Mouse (Mus musculus): ENCODE data around the gene Rap1gap.
A peak's percentile ranks its signal among the peaks of the same experiment; 100 is the strongest.

The Rap1gap gene

GRCm38 (mm10) chr4:137664433-137664979 lies at the start of gene Rap1gap:
Rap1gap (plus strand) TSS chr4:137664726.
- DNase-seq (ENCODE audit: low read depth, low spot score) = peak; percentile 21

- DNase-seq (ENCODE audit: low read depth, low spot score) = no peak
Observed at GRCm38 (mm10) chr4:137622847-137623246, 41.7 kb upstream of the Rap1gap start.

DNA sequence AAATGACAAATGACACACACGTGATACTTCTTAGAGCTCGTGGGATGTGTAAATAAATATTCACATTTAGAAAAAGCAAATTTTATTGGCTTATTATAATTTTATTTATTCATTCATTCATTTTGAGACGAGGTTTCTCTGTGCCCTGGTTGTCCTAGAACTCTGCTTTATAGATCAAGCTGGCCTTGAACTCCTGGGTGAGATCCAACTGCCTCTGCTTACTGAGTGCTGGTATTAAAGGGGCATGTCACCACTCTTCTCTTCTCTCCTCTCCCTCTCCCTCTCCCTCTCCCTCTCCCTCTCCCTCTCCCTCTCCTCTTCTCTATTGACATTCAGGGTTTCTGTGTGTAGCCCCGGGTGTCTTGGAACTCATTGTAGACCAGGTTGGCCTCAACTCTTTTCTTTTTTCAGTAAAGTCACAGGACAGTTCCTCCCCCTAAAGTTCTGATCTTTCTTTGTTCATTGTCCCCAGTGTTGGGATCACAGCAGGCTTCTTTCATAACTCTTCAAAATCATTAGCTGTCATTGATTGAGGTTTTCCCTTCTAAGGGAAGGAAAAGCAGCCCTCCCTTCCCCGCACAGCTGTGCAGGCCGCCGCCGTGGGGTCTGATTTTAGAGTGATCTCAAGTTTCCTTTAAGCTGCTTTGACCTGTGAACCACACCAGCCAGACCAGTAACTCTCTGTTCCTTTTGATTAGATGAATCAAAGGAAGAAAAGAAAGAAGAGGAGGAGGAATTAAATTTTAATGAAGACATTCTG lies 36.9 kb upstream of the Rap1gap start:
- peak; percentile 9 for DNase-seq (ENCODE audit: low read depth, low spot score)

- DNase-seq (ENCODE audit: low read depth, low spot score) = no peak
Observed at GRCm38 (mm10) chr4:137628400-137628799, 36.1 kb upstream of the Rap1gap start.

GRCm38 (mm10) chr4:137629354-137629753 lies 35.2 kb upstream of the Rap1gap start:
- DNase-seq (ENCODE audit: low read depth, low spot score) = no peak

GRCm38 (mm10) chr4:137630153-137630552 lies 34.4 kb upstream of the Rap1gap start:
- no peak for DNase-seq (ENCODE audit: low read depth, low spot score)

DNA sequence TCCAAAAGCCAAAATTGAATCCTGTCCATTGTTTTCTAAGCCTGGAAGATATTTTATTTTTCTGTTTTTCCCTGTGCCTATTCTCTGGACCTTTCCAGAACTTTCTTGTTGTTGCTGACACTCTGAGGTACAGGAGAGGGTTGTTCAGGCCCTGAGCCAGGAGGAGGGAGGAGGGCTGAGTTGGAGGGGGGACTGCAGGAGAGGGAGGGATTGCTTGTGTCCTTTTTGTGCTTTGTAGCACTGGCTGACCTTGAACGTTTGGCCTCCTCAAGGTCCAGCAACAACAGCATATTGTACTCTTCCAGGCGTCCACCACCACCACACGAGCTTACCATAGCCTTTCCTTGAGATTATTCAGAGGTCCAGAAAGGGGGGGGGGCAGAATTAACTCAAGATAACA lies 32.9 kb upstream of the Rap1gap start:
- no peak for DNase-seq (ENCODE audit: low read depth, low spot score)

GRCm38 (mm10) chr4:137633394-137633793 lies 31.1 kb upstream of the Rap1gap start:
- no peak for DNase-seq (ENCODE audit: low read depth, low spot score)

DNA sequence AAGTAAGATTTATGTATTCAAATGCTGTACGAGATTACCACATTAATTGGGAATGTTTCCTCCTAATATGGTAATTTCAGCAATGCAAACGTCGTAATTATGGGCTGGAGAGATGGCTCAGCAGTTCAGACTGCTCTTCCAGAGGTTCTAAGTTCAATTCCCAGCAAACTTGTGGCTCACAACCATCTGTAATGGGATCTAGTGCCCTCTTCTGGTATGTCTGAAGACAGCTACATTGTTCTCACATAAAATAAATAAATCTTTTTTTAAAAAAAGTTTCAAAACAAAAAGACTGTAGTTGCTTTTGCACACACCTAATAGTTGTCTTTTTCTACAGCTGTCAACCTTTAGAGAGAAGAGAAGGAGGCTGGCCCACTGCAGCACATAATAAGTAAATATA lies 27.9 kb upstream of the Rap1gap start:
- DNase-seq (ENCODE audit: low read depth, low spot score) = no peak

DNA sequence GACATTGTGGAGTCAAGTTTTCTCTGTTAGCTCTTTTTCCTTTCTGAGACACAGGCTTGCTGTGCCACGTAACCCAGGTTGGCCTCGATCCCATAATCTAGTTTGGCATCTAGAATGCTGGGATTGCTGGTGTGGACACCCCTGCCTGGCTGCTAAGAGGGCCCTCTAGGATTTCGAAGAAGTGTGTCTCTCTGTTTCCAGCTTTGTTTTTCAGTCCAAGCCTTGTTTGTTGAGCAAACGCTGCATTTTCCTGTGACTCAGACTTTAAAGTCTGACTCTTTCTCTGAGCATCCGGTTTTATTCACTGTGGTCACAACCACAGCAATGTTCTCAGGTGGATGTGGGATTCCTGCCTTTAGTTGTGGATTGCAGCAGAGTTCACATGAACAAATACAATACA lies 23.0 kb upstream of the Rap1gap start:
- no peak for DNase-seq (ENCODE audit: low read depth, low spot score)

DNA sequence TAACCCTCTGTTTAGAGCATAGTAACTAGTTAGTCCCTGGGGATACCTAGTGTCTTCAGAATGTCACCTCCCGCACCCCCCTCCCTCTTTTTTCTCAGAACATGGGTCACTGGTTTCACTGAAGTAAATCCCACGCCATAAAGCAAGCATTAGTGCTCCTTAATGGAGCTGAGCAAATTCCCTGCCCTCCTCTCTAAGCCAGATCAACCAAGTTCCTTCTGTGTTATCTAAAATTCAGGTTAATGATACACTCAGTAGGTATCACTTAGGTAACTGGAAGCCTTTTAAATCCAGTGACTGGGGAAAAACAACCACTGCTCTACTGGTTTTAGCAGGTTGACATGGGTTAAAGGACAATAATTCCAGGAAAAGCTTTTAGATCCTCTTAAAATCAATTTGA lies 22.4 kb upstream of the Rap1gap start:
- no peak for DNase-seq (ENCODE audit: low read depth, low spot score)

DNA sequence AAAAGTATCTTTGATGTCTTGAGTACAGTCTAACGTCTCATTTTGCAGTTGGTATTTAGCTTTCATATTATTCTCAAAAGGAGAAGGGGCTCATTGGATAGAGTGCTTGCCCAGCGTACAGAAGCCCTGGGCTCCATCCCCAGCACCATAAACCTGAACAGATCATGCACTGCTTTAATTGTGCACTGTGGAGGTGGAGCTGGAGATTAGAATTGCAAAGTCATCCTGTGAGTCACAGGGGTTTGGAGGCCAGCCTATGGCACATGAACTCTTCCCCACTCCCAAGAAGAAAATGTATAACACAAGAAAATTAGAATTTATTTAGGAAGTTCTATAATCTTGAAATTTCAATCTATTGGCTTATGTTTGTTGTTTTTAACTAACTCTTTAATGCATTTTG lies 21.1 kb upstream of the Rap1gap start:
- DNase-seq (ENCODE audit: low read depth, low spot score) = no peak

- no peak for DNase-seq (ENCODE audit: low read depth, low spot score)
Observed at GRCm38 (mm10) chr4:137646262-137646661, 18.3 kb upstream of the Rap1gap start.

GRCm38 (mm10) chr4:137647648-137648047 lies 16.9 kb upstream of the Rap1gap start:
- DNase-seq (ENCODE audit: low read depth, low spot score) = no peak

- no peak for DNase-seq (ENCODE audit: low read depth, low spot score)
Observed at GRCm38 (mm10) chr4:137648230-137648629, 16.3 kb upstream of the Rap1gap start.

GRCm38 (mm10) chr4:137650912-137651311 lies 13.6 kb upstream of the Rap1gap start:
- DNase-seq (ENCODE audit: low read depth, low spot score) = no peak

DNA sequence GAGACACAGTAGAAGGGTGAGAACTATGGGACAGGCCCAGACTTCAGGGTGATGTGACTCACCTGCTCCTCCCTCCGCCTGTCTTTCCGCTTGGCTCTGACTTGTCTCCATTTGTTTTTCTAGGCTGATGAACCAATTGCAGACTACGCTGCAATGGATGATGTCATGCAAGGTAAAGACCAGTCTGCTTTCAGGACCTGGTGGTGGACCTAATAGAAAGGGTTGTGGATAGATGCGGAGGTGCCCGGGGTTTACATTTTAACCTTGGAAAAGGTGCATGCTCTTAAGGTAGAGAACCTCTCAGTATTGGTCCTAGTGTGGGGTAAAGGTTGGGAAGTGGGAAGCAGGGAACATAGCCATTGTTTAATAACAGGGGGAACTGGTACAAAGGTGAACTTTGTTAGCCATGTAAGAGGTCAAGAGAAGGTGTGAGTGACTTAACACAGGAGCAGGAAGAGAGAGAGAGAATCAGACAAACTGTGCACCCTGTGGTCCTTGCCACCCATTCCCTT lies 11.6 kb upstream of the Rap1gap start:
- DNase-seq (ENCODE audit: low read depth, low spot score) = no peak

DNA sequence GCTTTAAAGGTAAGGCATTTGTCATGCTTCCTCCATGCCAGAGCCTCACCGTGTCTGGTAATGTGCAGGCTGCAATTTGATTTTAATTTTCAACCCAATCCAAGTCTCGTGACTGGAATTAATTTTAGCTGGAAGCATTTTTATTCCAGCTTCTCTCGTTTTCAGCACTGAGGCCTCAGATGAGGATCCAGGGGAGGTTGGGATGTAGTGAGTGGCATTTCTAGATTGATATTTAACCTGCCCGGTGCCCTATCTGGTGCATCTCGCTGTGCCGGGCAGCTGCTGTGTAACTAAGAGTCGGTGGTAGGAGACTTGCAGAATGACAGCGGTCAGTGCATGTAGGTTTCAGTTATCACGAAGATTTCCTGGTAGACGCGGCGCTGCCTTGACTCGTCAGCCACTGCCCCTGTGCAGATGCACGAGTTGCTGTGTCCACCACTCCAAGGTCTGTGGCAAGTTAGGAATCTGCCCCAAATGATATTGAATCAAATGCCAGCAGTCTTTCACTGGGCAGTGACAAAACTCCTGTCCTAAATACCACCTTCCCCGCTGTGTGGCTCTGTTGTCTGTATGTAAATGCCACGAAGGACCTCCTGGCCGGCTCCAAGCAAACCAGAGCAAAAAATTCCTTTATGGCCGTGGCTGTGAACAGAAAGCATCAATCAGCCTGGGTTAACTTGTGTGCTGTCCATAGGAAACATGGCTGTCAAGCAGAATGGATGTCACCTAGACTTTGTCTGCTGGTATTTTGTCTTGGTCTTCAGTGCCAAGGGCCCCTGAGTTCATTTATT lies 9.1 kb upstream of the Rap1gap start:
- DNase-seq (ENCODE audit: low read depth, low spot score) = no peak

- no peak for DNase-seq (ENCODE audit: low read depth, low spot score)
Observed at GRCm38 (mm10) chr4:137657674-137658073, 6.9 kb upstream of the Rap1gap start.

DNA sequence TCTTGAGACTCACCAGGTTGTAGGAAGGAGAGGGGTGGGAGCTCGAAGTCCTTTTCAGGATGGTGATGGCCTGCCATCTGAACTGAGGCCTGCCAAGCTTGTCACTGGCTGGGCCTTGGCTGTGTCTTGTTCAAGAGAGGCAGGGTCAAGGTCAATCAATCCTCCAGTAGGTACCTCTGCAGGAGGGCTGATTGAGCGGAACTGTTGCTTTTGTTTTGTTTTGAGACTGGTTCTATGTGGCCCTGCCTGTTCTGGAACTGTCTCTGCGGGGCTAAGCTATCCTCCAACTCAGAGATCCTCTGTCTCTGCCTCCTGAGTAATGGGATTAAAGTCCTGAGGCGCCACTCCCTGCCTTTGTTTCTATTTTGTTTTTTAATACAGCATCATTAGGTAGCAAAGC lies 5.0 kb upstream of the Rap1gap start:
- DNase-seq (ENCODE audit: low read depth, low spot score) = no peak

DNA sequence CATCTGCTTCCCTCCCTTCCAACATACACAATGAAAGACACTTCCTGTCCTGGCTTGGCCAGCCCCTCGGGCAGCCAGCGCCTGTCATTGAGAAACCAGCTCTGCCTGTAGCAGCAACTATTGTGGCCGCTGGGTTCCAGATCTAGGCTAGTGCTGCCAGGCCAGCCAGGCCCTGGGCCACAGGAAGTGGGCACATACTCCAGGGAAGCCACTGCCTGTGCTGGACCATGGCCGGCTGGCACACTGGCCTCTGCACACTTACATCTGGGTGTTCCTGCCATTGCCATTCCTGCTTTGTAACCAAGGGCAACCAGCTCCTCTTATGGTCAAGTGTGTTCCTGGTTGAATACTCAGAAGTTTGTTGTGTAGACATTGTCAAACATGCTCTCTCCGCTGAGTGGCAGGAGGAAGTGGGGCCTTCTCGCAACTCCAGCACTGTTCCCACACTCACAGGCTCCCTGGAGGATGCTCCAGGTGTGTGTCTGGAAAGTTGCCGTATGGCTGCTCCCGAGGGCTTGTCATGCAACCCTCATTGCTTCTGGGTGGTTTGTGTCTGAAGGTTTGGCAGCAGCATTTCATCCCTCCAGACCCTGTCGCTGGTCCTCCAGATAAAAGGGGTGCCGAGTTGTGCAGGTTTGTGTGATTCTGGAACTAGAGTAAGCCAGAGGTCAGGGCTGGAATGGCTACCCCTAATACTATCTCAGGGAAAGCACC lies 4.0 kb upstream of the Rap1gap start:
- no peak for DNase-seq (ENCODE audit: low read depth, low spot score)

GRCm38 (mm10) chr4:137661078-137661450 lies 3.5 kb upstream of the Rap1gap start:
- no peak for DNase-seq (ENCODE audit: low read depth, low spot score)

Data from mesoderm, embryonic 11.5 days (tissue).